In the genomic region with DNA sequence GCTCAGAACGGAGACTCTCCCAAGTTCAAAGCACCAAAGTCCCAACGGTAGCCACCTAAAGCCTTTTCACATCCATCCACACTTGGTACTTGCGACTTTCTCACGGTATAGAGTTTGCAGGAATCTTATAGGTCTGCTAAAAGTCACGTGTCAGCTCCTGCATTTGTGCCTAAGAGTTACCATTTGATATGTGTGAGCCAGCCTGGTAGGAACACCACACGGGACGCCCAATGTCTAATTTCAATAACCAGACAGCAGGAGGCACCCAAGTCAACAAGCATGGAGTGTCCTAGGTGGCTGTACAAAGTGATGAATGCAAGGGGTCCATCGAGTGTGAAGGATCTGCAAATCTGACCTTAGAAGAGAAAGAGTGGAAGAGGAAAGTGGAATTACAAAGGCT, we compare ENCODE assay signal across 19 mouse cellular contexts.
DNase-seq lines count a peak whose midpoint lies in the region; ATAC-seq and TF ChIP-seq lines count a peak whose summit lies in the region.
"Had no signal": no experiment of that assay in that cellular context is flagged by ENCODE, and none has a peak within 500 bp of the region (broad histone marks: within the 10 kb centered on the region; RNA-seq: fewer than 3 reads in every experiment).

No protein-coding gene starts in this region.

- peak overlapping the region; percentile 32 for H3K27ac ChIP-seq in forebrain, embryonic 13.5 days
- no peak overlapping the region for H3K27ac ChIP-seq in forebrain, embryonic 11.5 days (ENCODE audit: low read depth, low read length)
- H3K27ac ChIP-seq in heart, embryonic 16.5 days (ENCODE audit: low read length): 0 out of 2 replicates have a peak overlapping the region, but pooled peaks have one; percentile 3
- H3K27ac ChIP-seq in lung, postnatal 0 days (ENCODE audit: low read length): no peak overlapping the region
- 0 out of 2 replicates have a peak overlapping the region, but pooled peaks have one; percentile 8 for H3K27ac ChIP-seq in neural tube, embryonic 15.5 days (replicated peaks)
- H3K27ac ChIP-seq: kidney, embryonic 15.5 days; limb, embryonic 10.5 days; macrophage; stomach, postnatal 0 days had no signal

- H3K9ac ChIP-seq in forebrain, embryonic 13.5 days: no peak overlapping the region
- no peak overlapping the region for H3K9ac ChIP-seq in forebrain, embryonic 11.5 days (ENCODE audit: low read length)
- H3K9ac ChIP-seq in heart, embryonic 16.5 days (ENCODE audit: low read length): no peak overlapping the region
- no peak overlapping the region for H3K9ac ChIP-seq in lung, postnatal 0 days (replicated peaks; ENCODE audit: low read depth)
- H3K9ac ChIP-seq in neural tube, embryonic 15.5 days (replicated peaks): no peak overlapping the region
- H3K9ac ChIP-seq: heart, embryonic 15.5 days; kidney, embryonic 15.5 days had no signal

- H3K4me2 ChIP-seq in forebrain, embryonic 13.5 days: no peak overlapping the region
- H3K4me2 ChIP-seq in forebrain, embryonic 11.5 days (ENCODE audit: low read depth, low read length, severe bottlenecking): no peak overlapping the region
- H3K4me2 ChIP-seq in heart, embryonic 16.5 days (ENCODE audit: low read depth, low read length): no peak overlapping the region
- H3K4me2 ChIP-seq in lung, postnatal 0 days (replicated peaks; ENCODE audit: low read depth, low read length): no peak overlapping the region
- no peak overlapping the region for H3K4me2 ChIP-seq in neural tube, embryonic 15.5 days
- H3K4me2 ChIP-seq: kidney, embryonic 15.5 days; liver, embryonic 11.5 days had no signal

- 92% methylated on average over 8 of the region's 8 CpGs for WGBS in forebrain, embryonic 13.5 days
- WGBS in forebrain, embryonic 11.5 days: 91% methylated on average over 8 of the region's 8 CpGs
- WGBS in heart, embryonic 16.5 days: 77% methylated on average over 8 of the region's 8 CpGs
- WGBS in lung, postnatal 0 days: 83% methylated on average over 8 of the region's 8 CpGs
- WGBS in neural tube, embryonic 15.5 days: 92% methylated on average over 8 of the region's 8 CpGs

- H3K4me1 ChIP-seq in forebrain, embryonic 13.5 days: 0 out of 2 replicates have a peak, but pooled peaks cover 4% of the 10 kb centered on the region
- no peaks in the 10 kb centered on the region; the same call in 1 of the 2 replicates for H3K4me1 ChIP-seq in forebrain, embryonic 11.5 days (replicated peaks; ENCODE audit: control insufficient read depth, insufficient read depth, low read length)
- peaks cover 2% of the 10 kb centered on the region; the same call in 1 of the 2 replicates for H3K4me1 ChIP-seq in heart, embryonic 16.5 days (ENCODE audit: control insufficient read depth, insufficient read depth, low read length)
- H3K4me1 ChIP-seq in lung, postnatal 0 days (ENCODE audit: insufficient read depth, low read depth, low read length): no peaks in the 10 kb centered on the region
- H3K4me1 ChIP-seq in neural tube, embryonic 15.5 days: peaks cover 8% of the 10 kb centered on the region
- H3K4me1 ChIP-seq: kidney, embryonic 15.5 days; limb, embryonic 10.5 days had no signal

- no peak overlapping the region for H3K4me3 ChIP-seq in forebrain, embryonic 13.5 days
- no peak overlapping the region for H3K4me3 ChIP-seq in forebrain, embryonic 11.5 days (ENCODE audit: low read depth, low read length)
- H3K4me3 ChIP-seq in heart, embryonic 16.5 days (ENCODE audit: low read length): no peak overlapping the region
- H3K4me3 ChIP-seq in lung, postnatal 0 days (ENCODE audit: low read depth, low read length): no peak overlapping the region
- no peak overlapping the region for H3K4me3 ChIP-seq in neural tube, embryonic 15.5 days (replicated peaks)
- H3K4me3 ChIP-seq: kidney, embryonic 15.5 days; limb, embryonic 10.5 days had no signal

- no peaks in the 10 kb centered on the region for H3K36me3 ChIP-seq in forebrain, embryonic 13.5 days (ENCODE audit: poor library complexity, severe bottlenecking)
- H3K36me3 ChIP-seq in forebrain, embryonic 11.5 days (ENCODE audit: control insufficient read depth, insufficient read depth, low read length): no peaks in the 10 kb centered on the region
- 0 out of 2 replicates have a peak, but pooled peaks cover 2% of the 10 kb centered on the region for H3K36me3 ChIP-seq in heart, embryonic 16.5 days (ENCODE audit: control insufficient read depth, insufficient read depth)
- no peaks in the 10 kb centered on the region for H3K36me3 ChIP-seq in lung, postnatal 0 days (ENCODE audit: insufficient read depth, low read length)
- H3K36me3 ChIP-seq in neural tube, embryonic 15.5 days: no peaks in the 10 kb centered on the region
- H3K36me3 ChIP-seq: heart, embryonic 15.5 days; kidney, embryonic 15.5 days; limb, embryonic 10.5 days had no signal

- no peak for DNase-seq in forebrain, embryonic 11.5 days (ENCODE audit: low spot score)
- DNase-seq in heart, adult 9 months (ENCODE audit: low spot score in 2 of 2): no peak
- no peak for DNase-seq in lung, postnatal 0 days (ENCODE audit: low spot score)
- no peak for DNase-seq in lung, postnatal 25 days (ENCODE audit: low spot score)
- DNase-seq in left cerebral cortex, postnatal 4 days: no peak
- DNase-seq: adrenal gland, adult 8-10 months; cerebellum, postnatal 10 days; lung, adult 2 months had no signal

- intact Hi-C loops in left cerebral cortex, postnatal 4 days (cut with DNase I): no loop called here

- TF ChIP-seq EP300 in lung, postnatal 0 days (IDR thresholded peaks at IDR 0.05): no peak

- TF ChIP-seq CTCF in lung, postnatal 0 days (IDR thresholded peaks at IDR 0.05): peak; percentile 21; the same call in 1 of the 2 replicates

- H3K9me3 ChIP-seq in forebrain, embryonic 13.5 days (replicated peaks): no peaks in the 10 kb centered on the region
- no peaks in the 10 kb centered on the region for H3K9me3 ChIP-seq in forebrain, embryonic 11.5 days (ENCODE audit: control insufficient read depth, low read length)
- H3K9me3 ChIP-seq in heart, embryonic 16.5 days (replicated peaks; ENCODE audit: control insufficient read depth, low read length): no peaks in the 10 kb centered on the region
- no peaks in the 10 kb centered on the region for H3K9me3 ChIP-seq in lung, postnatal 0 days (ENCODE audit: low read length)
- H3K9me3 ChIP-seq in neural tube, embryonic 15.5 days (replicated peaks): no peaks in the 10 kb centered on the region
- H3K9me3 ChIP-seq: heart, embryonic 15.5 days; kidney, embryonic 15.5 days; limb, embryonic 10.5 days had no signal

- H3K27me3 ChIP-seq in forebrain, embryonic 13.5 days: no peaks in the 10 kb centered on the region
- no peaks in the 10 kb centered on the region for H3K27me3 ChIP-seq in forebrain, embryonic 11.5 days (ENCODE audit: control insufficient read depth, insufficient read depth, low read length)
- H3K27me3 ChIP-seq in heart, embryonic 16.5 days (ENCODE audit: control insufficient read depth, insufficient read depth, low read length): no peaks in the 10 kb centered on the region
- H3K27me3 ChIP-seq in lung, postnatal 0 days (replicated peaks; ENCODE audit: insufficient read depth, low read length): no peaks in the 10 kb centered on the region
- H3K27me3 ChIP-seq in neural tube, embryonic 15.5 days (replicated peaks): no peaks in the 10 kb centered on the region
- H3K27me3 ChIP-seq: heart, embryonic 15.5 days; kidney, embryonic 15.5 days had no signal

- ATAC-seq in forebrain, embryonic 13.5 days: no peak
- ATAC-seq in forebrain, embryonic 11.5 days (replicated peaks; ENCODE audit: low FRiP score): no peak
- no peak for ATAC-seq in heart, embryonic 16.5 days (replicated peaks; ENCODE audit: extremely low read depth, insufficient read depth, low FRiP score)
- ATAC-seq in lung, postnatal 0 days: no peak
- ATAC-seq in neural tube, embryonic 15.5 days (ENCODE audit: low FRiP score): no peak
- ATAC-seq: CD4-positive, CD25-positive, alpha-beta regulatory T cell, adult 4 months; inflammation-experienced regulatory T-cells, adult 6 months had no signal

Comparison
In these comparisons a context has a peak if more than half of its experiments do, and no peak if none do; other contexts are left out.
1. H3K27ac ChIP-seq: peak in forebrain, embryonic 13.5 days (single experiment), heart, embryonic 16.5 days (single experiment) and neural tube, embryonic 15.5 days (single experiment); none in forebrain, embryonic 11.5 days (single experiment) and lung, postnatal 0 days (single experiment).